Mouse (Mus musculus): ENCODE measurements at regions not wholly inside any gene's neighbourhood (a gene's known extent, or its start where the extent isn't known, plus 50 kb on each side); places are given as distances from the start of the nearest gene placed in this dataset.

GRCm38 (mm10) chr13:75651941-75652340 is 54.6 kb upstream of the Ell2 start:
- no peak for DNase-seq (ENCODE audit: low spot score)

GRCm38 (mm10) chr13:75652966-75653365 is 53.6 kb upstream of the Ell2 start:
- no peak for DNase-seq (ENCODE audit: low spot score)
